Mouse (Mus musculus): ENCODE measurements around the gene Golga4.

DNA sequence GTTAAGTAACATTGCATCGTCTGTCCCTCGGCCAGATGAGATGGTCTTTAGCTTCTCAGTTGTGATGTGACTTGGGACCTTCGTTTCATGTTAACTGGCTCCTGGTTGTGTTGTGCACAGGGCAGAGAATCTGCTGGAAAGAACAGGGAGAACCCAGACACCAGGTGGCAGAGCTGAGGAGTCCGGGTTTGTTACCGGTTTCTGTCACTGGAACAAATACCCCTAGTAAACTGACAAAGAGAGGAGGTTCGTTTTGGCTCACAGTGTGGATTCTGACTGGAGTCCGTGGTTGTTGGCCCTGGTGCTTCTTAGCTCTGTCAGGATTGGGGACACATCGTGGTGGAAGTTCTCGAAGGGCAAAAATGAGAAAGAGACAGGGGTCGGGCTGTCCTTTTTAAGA lies 104.0 kb downstream of the Golga4 start:
- TF ChIP-seq CTCF (IDR thresholded peaks at IDR 0.05; ENCODE audit: low read depth) (peak; percentile 58), EP300 (IDR thresholded peaks at IDR 0.05; ENCODE audit: low read depth) (no peak)

Measured in heart, postnatal 0 days (tissue).